ENCODE assay signal across 11 mouse cellular contexts in the genomic region with DNA sequence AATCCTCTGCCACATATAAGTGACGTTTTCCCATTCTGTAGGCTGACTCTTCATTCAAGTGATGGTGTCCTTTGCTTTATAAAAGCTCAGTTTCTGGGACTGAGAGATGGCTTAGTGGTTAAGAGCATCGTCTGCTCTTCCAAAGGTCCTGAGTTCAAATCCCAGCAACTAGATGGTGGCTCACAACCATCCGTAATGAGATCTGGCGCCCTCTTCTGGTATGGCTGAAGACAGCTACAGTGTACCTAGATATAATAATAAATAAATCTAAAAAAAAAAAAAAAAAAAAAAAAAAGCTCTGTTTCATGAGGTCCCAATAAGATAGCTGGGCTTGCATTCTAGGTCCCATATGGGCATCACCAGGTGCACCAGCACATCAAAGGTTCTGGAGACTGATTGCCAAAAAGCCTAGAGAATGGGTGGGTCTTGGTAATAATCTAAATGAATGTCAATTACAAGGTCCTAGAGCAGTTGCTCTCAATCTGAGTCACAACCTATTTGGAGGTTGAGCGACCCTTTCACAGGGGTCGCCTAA. TPM values are rescaled to one million over a fixed set of nuclear protein-coding genes. Genes with fewer than 3 reads are reported as not detected.
DNase-seq lines count a peak whose midpoint lies in the region; TF ChIP-seq lines count a peak whose summit lies in the region.
"Had no signal": no experiment of that assay in that cellular context is flagged by ENCODE, and none has a peak within 500 bp of the region (broad histone marks: within the 10 kb centered on the region; RNA-seq: fewer than 3 reads in every experiment).

No protein-coding gene starts in this region.

- DNase-seq in adrenal gland, postnatal 10 days = peak; percentile 18
- no peak for DNase-seq in adrenal gland, postnatal 25 days
- no peak for DNase-seq in layer of hippocampus, adult 2 months (ENCODE audit: low spot score in 2 of 2)
- DNase-seq in layer of hippocampus, postnatal 14 days (ENCODE audit: low spot score in 2 of 2) = no peak
- peak; percentile 42 for DNase-seq in thymus, postnatal 14 days
- no peak for DNase-seq in thymus, adult 18-20 months
- no peak for DNase-seq in urinary bladder, postnatal 10 days (ENCODE audit: low spot score)
- no peak for DNase-seq in urinary bladder, adult 18-20 months (ENCODE audit: low spot score in 2 of 2)
- DNase-seq: cerebellum, adult 18-20 months; liver had no signal

- no peak overlapping the region for H3K27ac ChIP-seq in layer of hippocampus, adult 2 months

- TF ChIP-seq CTCF in layer of hippocampus, adult 2 months (conservative IDR thresholded peaks at IDR 0.05) = peak; percentile 62

- H3K4me3 ChIP-seq in layer of hippocampus, adult 2 months = no peak overlapping the region
- H3K4me3 ChIP-seq: erythroblast, embryonic 14.5 days had no signal

RNA-seq across cellular contexts. Expression of gene Asah2, which starts 9.5 kb away (rescaled TPM):
- 10 to 100 TPM; 17.8 to 23.2 TPM for total RNA-seq in adrenal gland, postnatal 10 days (2021)
- 16.8 and 27.4 TPM in 2 replicates for total RNA-seq in adrenal gland, postnatal 25 days (2021)
- total RNA-seq in layer of hippocampus, adult 2 months (2021) = 1 to 10 TPM; 6.6 to 6.9 TPM
- total RNA-seq in layer of hippocampus, postnatal 14 days (2021) = 1 to 10 TPM; 6.1 to 6.4 TPM

Comparison
In these comparisons a context has a peak if more than half of its experiments do, and no peak if none do; other contexts are left out.
1. DNase-seq: peak in adrenal gland, postnatal 10 days (single experiment) and thymus, postnatal 14 days (single experiment); none in adrenal gland, postnatal 25 days (single experiment), layer of hippocampus, adult 2 months (0 of 2), layer of hippocampus, postnatal 14 days (0 of 2), thymus, adult 18-20 months (0 of 2), urinary bladder, postnatal 10 days (single experiment) and urinary bladder, adult 18-20 months (0 of 2).